Comparison of ENCODE assay signal across 8 mouse cellular contexts in genomic region chr14:54516710-54517310, GRCm38 (mm10). TPM values are rescaled to one million over a fixed set of nuclear protein-coding genes. Genes with fewer than 3 reads are reported as not detected.
DNase-seq lines count a peak whose midpoint lies in the region; ATAC-seq and TF ChIP-seq lines count a peak whose summit lies in the region.

No protein-coding gene starts in this region.

- no peaks in the 10 kb centered on the region for H3K27me3 ChIP-seq in heart, embryonic 14.5 days (ENCODE audit: control insufficient read depth, insufficient read depth, low read length)
- no peaks in the 10 kb centered on the region for H3K27me3 ChIP-seq in Patski
- no peaks in the 10 kb centered on the region for H3K27me3 ChIP-seq in hindbrain, embryonic 10.5 days (ENCODE audit: insufficient read depth, poor library complexity, severe bottlenecking)
- no peaks in the 10 kb centered on the region for H3K27me3 ChIP-seq in midbrain, embryonic 12.5 days

- peak overlapping the region; percentile 73 to 78 for H3K4me3 ChIP-seq in heart, embryonic 14.5 days (ENCODE audit: control insufficient read depth in 1 of 2, insufficient read depth in 1 of 2, low read depth in 1 of 2, low read length in 2 of 2)
- peak overlapping the region; percentile 73 for H3K4me3 ChIP-seq in hindbrain, embryonic 10.5 days
- H3K4me3 ChIP-seq in midbrain, embryonic 12.5 days = peak overlapping the region; percentile 72

- H3K4me1 ChIP-seq in heart, embryonic 14.5 days (ENCODE audit: control insufficient read depth in 2 of 2, insufficient read depth in 2 of 2, low read length in 2 of 2) = peaks cover 3 to 11% of the 10 kb centered on the region in 2 experiments
- H3K4me1 ChIP-seq in hindbrain, embryonic 10.5 days (replicated peaks) = peaks cover 21% of the 10 kb centered on the region
- peaks cover 17% of the 10 kb centered on the region for H3K4me1 ChIP-seq in midbrain, embryonic 12.5 days

- 4% methylated on average over 17 of the region's 17 CpGs for WGBS in heart, embryonic 14.5 days
- 6% methylated on average over 17 of the region's 17 CpGs for WGBS in hindbrain, embryonic 10.5 days
- WGBS in midbrain, embryonic 12.5 days = 4% methylated on average over 17 of the region's 17 CpGs

- ATAC-seq in heart, embryonic 14.5 days (ENCODE audit: insufficient number of reproducible peaks, insufficient read depth, low FRiP score, low read depth) = peak; percentile 44; the same call in 1 of the 2 replicates
- ATAC-seq in Patski = peak; percentile 49
- ATAC-seq in midbrain, embryonic 12.5 days (ENCODE audit: low FRiP score, low read depth) = no peak

- intact Hi-C loops in heart, postnatal 36 days (cut with DNase I) = loop anchor here (2.0 to 5.0 kb wide), 3 partner anchors 52 to 265 kb away; partner anchors contain the start of genes Abhd4, Dad1 and Lrp10

- H3K27ac ChIP-seq in heart, embryonic 14.5 days (replicated peaks in 1 of 2; ENCODE audit: control insufficient read depth in 1 of 2, insufficient read depth in 1 of 2, low read depth in 2 of 2, low read length in 2 of 2) = peak overlapping the region; percentile 62 to 78
- peak overlapping the region; percentile 93 for H3K27ac ChIP-seq in hindbrain, embryonic 10.5 days
- peak overlapping the region; percentile 76 for H3K27ac ChIP-seq in midbrain, embryonic 12.5 days (replicated peaks)

- H3K9ac ChIP-seq in heart, embryonic 14.5 days (ENCODE audit: low read length) = peak overlapping the region; percentile 84
- H3K9ac ChIP-seq in midbrain, embryonic 12.5 days (replicated peaks) = peak overlapping the region; percentile 77

- H3K9me3 ChIP-seq in heart, embryonic 14.5 days (ENCODE audit: control insufficient read depth, low read length) = peaks cover 7% of the 10 kb centered on the region; the same call in 1 of the 2 replicates
- H3K9me3 ChIP-seq in hindbrain, embryonic 10.5 days = peaks cover 10% of the 10 kb centered on the region
- no peaks in the 10 kb centered on the region for H3K9me3 ChIP-seq in midbrain, embryonic 12.5 days

- no peak for DNase-seq in heart, postnatal 36 days
- no peak for DNase-seq in Patski (ENCODE audit: low read depth, low spot score)
- no peak for DNase-seq in hindbrain, embryonic 10.5 days (ENCODE audit: low spot score)
- DNase-seq in adrenal gland, postnatal 10 days = no peak
- no peak for DNase-seq in embryo, embryonic 10.5 days (ENCODE audit: low spot score)
- no peak for DNase-seq in right cerebral cortex, postnatal 25 days

- POLR2A ChIA-PET in Patski (lab: Charles Lee) = interaction anchor here (1.0 kb wide), 1 partner anchor 9 kb away, joined by 3 read pairs; no protein-coding TSS in a partner anchor

- peaks cover 36% of the 10 kb centered on the region for H3K36me3 ChIP-seq in heart, embryonic 14.5 days (ENCODE audit: control insufficient read depth, insufficient read depth, low read length)
- H3K36me3 ChIP-seq in hindbrain, embryonic 10.5 days = peaks cover 43% of the 10 kb centered on the region
- H3K36me3 ChIP-seq in midbrain, embryonic 12.5 days = peaks cover 35% of the 10 kb centered on the region

- in situ Hi-C loops in Patski (cut with MboI; ENCODE audit: low pct_unique_long_range_greater_than_20kb) = no loop called here

- TF ChIP-seq CTCF in Patski (IDR thresholded peaks at IDR 0.05) = no peak

- CTCF ChIA-PET in Patski (lab: Charles Lee) = interaction anchor here (1.2 to 2.3 kb wide), 2 partner anchors 12 to 50 kb away, joined by 3 to 11 read pairs; no protein-coding TSS in a partner anchor

- H3K4me2 ChIP-seq in heart, embryonic 14.5 days (ENCODE audit: low read length) = peak overlapping the region; percentile 88
- peak overlapping the region; percentile 70 for H3K4me2 ChIP-seq in midbrain, embryonic 12.5 days (replicated peaks)

RNA-seq across cellular contexts. Expression of gene Prmt5, which starts 0.5 kb away (rescaled TPM):
- 55.9 and 56.0 TPM in 2 replicates for polyA plus RNA-seq in heart, embryonic 14.5 days (2014; fragmentation: Nextera tagmentation; extraction: Ambion mirVana)
- total RNA-seq in heart, postnatal 36 days (2021) = 10 to 100 TPM; 30.3 to 37.7 TPM
- polyA plus RNA-seq in Patski (2021) = 57.4 TPM
- 133 and 145 TPM in 2 replicates for polyA plus RNA-seq in hindbrain, embryonic 10.5 days (2016; fragmentation: Nextera tagmentation; extraction: Ambion mirVana)
- polyA plus RNA-seq in midbrain, embryonic 12.5 days (2016; fragmentation: Nextera tagmentation; extraction: Ambion mirVana) = 117 and 119 TPM in 2 replicates
- total RNA-seq in adrenal gland, postnatal 10 days (2021) = 10 to 100 TPM; 41.1 to 42.1 TPM

RNA-seq across cellular contexts. Expression of gene Haus4, which starts 37.6 kb away (rescaled TPM):
- 36.1 and 36.3 TPM in 2 replicates for polyA plus RNA-seq in heart, embryonic 14.5 days (2014; fragmentation: Nextera tagmentation; extraction: Ambion mirVana)
- 1 to 10 TPM; 3.2 to 4.1 TPM for total RNA-seq in heart, postnatal 36 days (2021)
- 23.3 TPM for polyA plus RNA-seq in Patski (2021)
- polyA plus RNA-seq in hindbrain, embryonic 10.5 days (2016; fragmentation: Nextera tagmentation; extraction: Ambion mirVana) = 47.5 and 55.0 TPM in 2 replicates
- 32.4 and 35.0 TPM in 2 replicates for polyA plus RNA-seq in midbrain, embryonic 12.5 days (2016; fragmentation: Nextera tagmentation; extraction: Ambion mirVana)
- total RNA-seq in adrenal gland, postnatal 10 days (2021) = 10 to 100 TPM; 31.0 to 32.5 TPM

RNA-seq across cellular contexts. Expression of gene Rem2, which starts 40.9 kb away (rescaled TPM):
- polyA plus RNA-seq in heart, embryonic 14.5 days (2014; fragmentation: Nextera tagmentation; extraction: Ambion mirVana) = 1.4 TPM in 2 replicates
- not detected for total RNA-seq in heart, postnatal 36 days (2021)
- 0.27 TPM for polyA plus RNA-seq in Patski (2021)
- polyA plus RNA-seq in hindbrain, embryonic 10.5 days (2016; fragmentation: Nextera tagmentation; extraction: Ambion mirVana) = 20.8 and 40.2 TPM in 2 replicates
- 42.6 and 44.9 TPM in 2 replicates for polyA plus RNA-seq in midbrain, embryonic 12.5 days (2016; fragmentation: Nextera tagmentation; extraction: Ambion mirVana)
- under 1 TPM; 0.39 to 0.87 TPM for total RNA-seq in adrenal gland, postnatal 10 days (2021)

RNA-seq across cellular contexts. Expression of gene Lrp10, which starts 52.9 kb away (rescaled TPM):
- polyA plus RNA-seq in heart, embryonic 14.5 days (2014; fragmentation: Nextera tagmentation; extraction: Ambion mirVana) = 40.6 and 47.8 TPM in 2 replicates
- total RNA-seq in heart, postnatal 36 days (2021) = 10 to 100 TPM; 55.5 to 57.6 TPM
- 185 TPM for polyA plus RNA-seq in Patski (2021)
- 30.9 and 32.4 TPM in 2 replicates for polyA plus RNA-seq in hindbrain, embryonic 10.5 days (2016; fragmentation: Nextera tagmentation; extraction: Ambion mirVana)
- 31.1 and 32.5 TPM in 2 replicates for polyA plus RNA-seq in midbrain, embryonic 12.5 days (2016; fragmentation: Nextera tagmentation; extraction: Ambion mirVana)
- total RNA-seq in adrenal gland, postnatal 10 days (2021) = 10 to 100 TPM; 71.9 to 89.4 TPM
